Mouse (Mus musculus): Measurements from ENCODE around the gene Myh9. TPM values are rescaled to one million over a fixed set of nuclear protein-coding genes. Genes with fewer than 3 reads are reported as not detected.

The Myh9 gene
- polyA plus RNA-seq, 1 experiment from 2014 or later = 59.3 TPM

DNA sequence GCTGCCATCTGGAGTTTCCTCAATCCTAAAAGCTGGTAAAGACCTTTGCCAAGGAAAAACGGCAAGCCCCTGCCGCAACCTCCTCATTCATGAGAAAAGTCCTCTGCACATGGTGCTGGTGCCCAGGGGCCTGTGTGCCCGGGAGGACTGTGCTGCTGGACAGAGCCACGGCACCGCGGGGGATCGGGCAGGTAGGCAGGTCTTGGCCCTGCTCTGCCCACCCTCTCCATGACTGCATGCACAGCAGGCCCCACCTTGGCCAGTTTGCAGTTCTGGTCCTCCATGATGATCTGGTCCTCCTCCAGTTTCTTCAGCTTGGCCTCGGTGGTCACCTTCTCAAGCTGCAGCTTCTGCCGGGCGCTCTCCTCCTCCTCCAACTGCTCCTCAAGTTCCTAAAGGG lies 67.7 kb downstream of the Myh9 start:
- Histone ChIP-seq H3K36me3 (ENCODE audit: insufficient read depth, low read length) (peaks cover 91% of the 10 kb centered on the region), H3K9me3 (ENCODE audit: low read length) (no peaks in the 10 kb centered on the region), H3K4me1 (ENCODE audit: insufficient read depth, low read depth, low read length) (no peaks in the 10 kb centered on the region), H3K4me3 (ENCODE audit: low read depth, low read length) (no peak overlapping the region), H3K9ac (replicated peaks; ENCODE audit: low read depth) (no peak overlapping the region), H3K27ac (ENCODE audit: low read length) (no peak overlapping the region), H3K27me3 (replicated peaks; ENCODE audit: insufficient read depth, low read length) (no peaks in the 10 kb centered on the region), H3K4me2 (replicated peaks; ENCODE audit: low read depth, low read length) (no peak overlapping the region)
- TF ChIP-seq CTCF (IDR thresholded peaks at IDR 0.05) = no peak
- TF ChIP-seq EP300 (IDR thresholded peaks at IDR 0.05) = no peak
- ATAC-seq (no peak), DNase-seq (ENCODE audit: low spot score) (no peak)
- 85% methylated on average over 10 of the region's 10 CpGs for WGBS

DNA sequence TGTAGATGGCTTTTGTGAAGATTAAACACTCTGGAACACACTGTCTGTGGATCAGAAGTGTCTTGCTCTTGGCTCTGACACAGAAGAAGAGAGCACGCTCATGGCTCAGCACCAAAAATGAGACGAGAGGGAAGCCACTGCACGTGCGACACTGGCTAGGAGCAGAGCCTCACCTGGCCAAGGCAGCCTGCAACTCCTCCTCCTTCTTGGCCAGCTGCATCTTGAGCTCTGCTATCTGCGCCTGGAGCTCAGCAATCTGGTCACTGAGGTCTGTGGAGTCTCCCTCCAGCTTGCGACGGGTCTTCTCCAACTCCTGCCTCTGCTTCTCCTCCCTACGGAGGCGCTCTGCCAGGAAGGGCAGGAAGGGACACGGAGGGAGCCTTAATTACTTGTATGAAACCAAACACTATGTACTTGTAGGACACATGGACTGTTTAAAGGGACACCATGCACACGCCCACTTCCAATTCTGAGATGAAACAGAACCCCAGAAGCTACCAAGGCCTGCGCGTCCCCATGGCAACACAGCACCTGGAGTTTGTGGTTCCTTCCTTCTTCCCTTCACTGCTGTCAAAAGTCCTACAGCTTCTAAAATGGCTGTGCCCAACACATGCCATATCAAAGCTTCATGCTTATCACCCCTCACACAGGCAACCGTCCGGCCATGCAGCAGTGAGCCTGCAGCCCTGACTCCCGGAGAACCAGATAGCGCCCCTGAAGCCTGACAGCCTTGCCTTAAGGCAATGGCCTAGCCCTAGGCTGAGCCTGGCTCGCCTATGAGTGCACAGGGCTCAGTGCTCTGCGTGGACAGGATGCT lies 68.7 kb downstream of the Myh9 start:
- H3K4me1 ChIP-seq (ENCODE audit: insufficient read depth, low read depth, low read length) = no peaks in the 10 kb centered on the region
- TF ChIP-seq CTCF (IDR thresholded peaks at IDR 0.05) (no peak), EP300 (IDR thresholded peaks at IDR 0.05) (no peak)
- ATAC-seq = no peak
- no peak for DNase-seq (ENCODE audit: low spot score)
- WGBS = 84% methylated on average over 19 of the region's 19 CpGs
- H3K27ac ChIP-seq (ENCODE audit: low read length) = no peak overlapping the region
- peaks cover 91% of the 10 kb centered on the region for H3K36me3 ChIP-seq (ENCODE audit: insufficient read depth, low read length)
- no peaks in the 10 kb centered on the region for H3K9me3 ChIP-seq (ENCODE audit: low read length)
- H3K4me3 ChIP-seq (ENCODE audit: low read depth, low read length) = no peak overlapping the region
- H3K4me2 ChIP-seq (replicated peaks; ENCODE audit: low read depth, low read length) = no peak overlapping the region
- no peaks in the 10 kb centered on the region for H3K27me3 ChIP-seq (replicated peaks; ENCODE audit: insufficient read depth, low read length)
- no peak overlapping the region for H3K9ac ChIP-seq (replicated peaks; ENCODE audit: low read depth)

DNA sequence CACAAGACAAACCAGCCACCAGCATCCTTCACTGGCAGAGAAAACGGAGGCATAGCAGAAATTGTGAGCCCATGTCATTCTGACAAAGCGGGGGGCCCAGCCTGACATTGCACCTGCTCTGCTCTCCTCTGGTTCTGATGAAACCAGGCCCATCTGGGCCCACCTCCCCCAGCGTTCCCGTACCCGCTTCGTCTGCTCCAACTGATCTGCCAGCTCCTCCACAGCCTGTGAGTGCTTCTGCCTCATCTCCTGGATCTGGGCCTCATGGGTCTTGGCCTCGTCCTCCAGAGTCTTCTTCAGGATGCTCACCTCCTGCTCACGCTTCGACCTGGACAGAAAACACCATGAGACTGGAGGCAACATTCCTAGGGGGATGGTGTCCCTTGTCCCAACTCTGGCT lies 71.0 kb downstream of the Myh9 start:
- no peak for TF ChIP-seq EP300 (IDR thresholded peaks at IDR 0.05)
- TF ChIP-seq CTCF (IDR thresholded peaks at IDR 0.05) = no peak
- no peaks in the 10 kb centered on the region for H3K27me3 ChIP-seq (replicated peaks; ENCODE audit: insufficient read depth, low read length)
- WGBS = 98% methylated on average over 9 of the region's 9 CpGs

DNA sequence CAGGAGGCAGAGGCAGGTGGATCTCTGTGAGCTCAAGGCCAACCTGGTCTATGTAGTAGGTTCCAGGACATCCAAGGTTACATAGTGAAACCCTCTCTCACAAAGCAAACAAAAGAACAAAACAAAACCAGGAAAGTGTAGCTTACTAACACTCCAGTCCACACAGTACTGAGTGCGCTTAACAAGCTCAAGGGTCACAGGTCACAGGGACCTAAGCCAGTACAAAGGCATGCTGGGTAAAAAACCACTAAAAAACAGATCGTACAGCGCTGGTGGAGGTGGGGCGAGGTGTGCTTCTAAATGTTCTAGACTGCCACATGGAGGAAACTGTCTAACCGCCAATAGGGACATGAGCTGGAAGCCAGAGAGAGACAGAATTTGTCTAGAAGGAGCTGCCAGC lies 71.6 kb downstream of the Myh9 start:
- H3K9me3 ChIP-seq (ENCODE audit: low read length) = no peaks in the 10 kb centered on the region
- no peaks in the 10 kb centered on the region for H3K4me1 ChIP-seq (ENCODE audit: insufficient read depth, low read depth, low read length)
- H3K4me2 ChIP-seq (replicated peaks; ENCODE audit: low read depth, low read length) = no peak overlapping the region
- no peak for DNase-seq (ENCODE audit: low spot score)
- no peaks in the 10 kb centered on the region for H3K27me3 ChIP-seq (replicated peaks; ENCODE audit: insufficient read depth, low read length)
- H3K27ac ChIP-seq (ENCODE audit: low read length) = no peak overlapping the region
- H3K9ac ChIP-seq (replicated peaks; ENCODE audit: low read depth) = no peak overlapping the region
- no peak for TF ChIP-seq CTCF (IDR thresholded peaks at IDR 0.05)
- TF ChIP-seq EP300 (IDR thresholded peaks at IDR 0.05) = no peak
- no peak overlapping the region for H3K4me3 ChIP-seq (ENCODE audit: low read depth, low read length)
- H3K36me3 ChIP-seq (ENCODE audit: insufficient read depth, low read length) = peaks cover 93% of the 10 kb centered on the region
- WGBS = 88% methylated on average over 5 of the region's 5 CpGs
- ATAC-seq = no peak

More for the DNA sequence above, 71.0 kb downstream of the Myh9 start:
- no peak overlapping the region for H3K4me3 ChIP-seq (ENCODE audit: low read depth, low read length)
- no peak overlapping the region for H3K27ac ChIP-seq (ENCODE audit: low read length)
- ATAC-seq (no peak), DNase-seq (ENCODE audit: low spot score) (no peak)
- no peak overlapping the region for H3K4me2 ChIP-seq (replicated peaks; ENCODE audit: low read depth, low read length)
- H3K4me1 ChIP-seq (ENCODE audit: insufficient read depth, low read depth, low read length) = no peaks in the 10 kb centered on the region
- peaks cover 91% of the 10 kb centered on the region for H3K36me3 ChIP-seq (ENCODE audit: insufficient read depth, low read length)
- H3K9me3 ChIP-seq (ENCODE audit: low read length) = no peaks in the 10 kb centered on the region
- no peak overlapping the region for H3K9ac ChIP-seq (replicated peaks; ENCODE audit: low read depth)

DNA sequence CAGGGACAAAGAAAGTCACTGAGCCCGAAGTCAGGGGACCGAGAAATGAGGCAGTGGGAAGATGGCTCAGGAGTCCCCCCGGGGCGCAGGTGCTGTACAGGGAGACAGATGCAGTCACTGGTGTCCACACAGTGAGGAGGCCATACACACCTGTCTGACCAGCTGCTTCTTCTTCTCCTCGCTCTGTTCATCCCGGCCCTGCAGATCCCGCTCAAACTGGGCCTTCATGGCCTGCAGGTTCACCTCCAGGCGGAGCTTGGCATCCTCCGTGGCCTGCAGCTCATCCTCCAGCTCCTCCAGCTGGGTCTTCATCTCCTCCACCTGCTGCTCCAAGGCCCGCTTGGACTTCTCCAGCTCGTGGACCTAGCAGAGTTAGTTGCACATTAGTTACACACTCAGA lies 75.0 kb downstream of the Myh9 start:
- Histone ChIP-seq H3K27me3 (replicated peaks; ENCODE audit: insufficient read depth, low read length) (no peaks in the 10 kb centered on the region), H3K9me3 (ENCODE audit: low read length) (no peaks in the 10 kb centered on the region), H3K4me3 (ENCODE audit: low read depth, low read length) (no peak overlapping the region), H3K4me1 (ENCODE audit: insufficient read depth, low read depth, low read length) (no peaks in the 10 kb centered on the region; the same call in 1 of the 2 replicates), H3K27ac (ENCODE audit: low read length) (no peak overlapping the region), H3K4me2 (replicated peaks; ENCODE audit: low read depth, low read length) (no peak overlapping the region), H3K9ac (replicated peaks; ENCODE audit: low read depth) (no peak overlapping the region), H3K36me3 (ENCODE audit: insufficient read depth, low read length) (peaks cover 96% of the 10 kb centered on the region)
- TF ChIP-seq EP300 (IDR thresholded peaks at IDR 0.05) (no peak), CTCF (IDR thresholded peaks at IDR 0.05) (no peak)
- DNase-seq (ENCODE audit: low spot score) (no peak), ATAC-seq (no peak)
- WGBS = 90% methylated on average over 11 of the region's 11 CpGs

DNA sequence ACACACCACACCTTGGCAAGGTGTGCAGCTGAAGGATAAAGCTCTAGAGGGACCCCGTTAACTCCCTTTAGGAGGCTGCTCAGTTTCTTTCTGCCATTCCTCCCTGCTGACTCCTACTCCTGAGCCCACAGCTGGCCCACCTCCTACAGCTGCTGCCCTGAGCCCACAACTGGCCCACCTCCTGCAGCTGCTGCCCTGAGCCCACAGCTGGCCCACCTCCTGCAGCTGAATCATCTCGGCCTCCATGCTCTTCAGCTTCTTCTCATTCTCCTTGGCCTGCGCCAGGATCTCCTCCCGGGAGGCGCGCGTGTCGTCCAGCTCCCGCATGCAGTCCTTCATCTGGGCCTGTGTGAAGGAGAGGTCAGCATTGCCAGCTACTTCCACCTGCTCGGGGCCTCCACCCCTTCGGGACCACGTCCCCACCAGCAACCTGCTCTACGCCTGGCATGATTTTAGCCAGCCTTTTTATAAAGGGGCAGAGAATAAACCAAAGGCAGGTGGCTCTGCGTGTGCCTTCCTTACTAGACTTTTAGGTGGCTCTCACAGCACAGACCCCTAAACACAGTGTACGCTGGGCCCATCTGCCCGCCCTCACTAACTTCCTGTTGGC lies 76.4 kb downstream of the Myh9 start:
- no peak for TF ChIP-seq CTCF (IDR thresholded peaks at IDR 0.05)
- H3K4me3 ChIP-seq (ENCODE audit: low read depth, low read length) = no peak overlapping the region
- 87% methylated on average over 16 of the region's 16 CpGs for WGBS
- H3K9ac ChIP-seq (replicated peaks; ENCODE audit: low read depth) = no peak overlapping the region
- DNase-seq (ENCODE audit: low spot score) (no peak), ATAC-seq (no peak)
- H3K9me3 ChIP-seq (ENCODE audit: low read length) = no peaks in the 10 kb centered on the region
- H3K27ac ChIP-seq (ENCODE audit: low read length) = peak overlapping the region; percentile 20; the same call in 1 of the 2 replicates
- H3K4me1 ChIP-seq (ENCODE audit: insufficient read depth, low read depth, low read length) = no peaks in the 10 kb centered on the region; the same call in 1 of the 2 replicates
- peaks cover 94% of the 10 kb centered on the region for H3K36me3 ChIP-seq (ENCODE audit: insufficient read depth, low read length)
- H3K27me3 ChIP-seq (replicated peaks; ENCODE audit: insufficient read depth, low read length) = no peaks in the 10 kb centered on the region
- no peak overlapping the region for H3K4me2 ChIP-seq (replicated peaks; ENCODE audit: low read depth, low read length)

Data from lung, postnatal 0 days (tissue).